Mouse (Mus musculus): ENCODE measurements around the gene Ric3. TPM values are rescaled to one million over a fixed set of nuclear protein-coding genes. Genes with fewer than 3 reads are reported as not detected.

Gene Ric3
- polyA plus RNA-seq, 1 experiment from 2014 or later = 2.2 TPM

DNA sequence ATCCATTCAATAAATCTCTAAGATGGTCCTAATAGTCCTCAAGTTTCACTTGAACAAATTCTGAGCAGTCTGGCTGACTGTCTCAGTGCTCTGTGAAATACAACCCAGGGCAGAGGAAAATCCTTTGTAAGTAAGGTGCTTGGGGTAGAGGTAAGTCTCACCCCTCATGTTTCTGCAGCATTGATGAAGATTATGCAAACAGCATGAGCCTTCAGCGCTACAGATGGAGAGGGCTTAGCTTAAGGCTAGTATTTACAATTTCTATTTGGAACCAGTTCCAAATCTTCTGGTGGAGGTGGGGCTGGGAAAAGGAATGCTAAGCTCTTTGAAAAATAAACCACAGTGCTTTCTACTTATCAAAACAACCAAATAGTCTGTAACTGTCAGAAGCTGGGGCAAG, 44.1 kb downstream of the Ric3 start:
- no peak overlapping the region for H3K27ac ChIP-seq
- no peaks in the 10 kb centered on the region for H3K36me3 ChIP-seq
- no peak overlapping the region for H3K4me3 ChIP-seq (replicated peaks)
- no peak overlapping the region for H3K9ac ChIP-seq
- H3K4me2 ChIP-seq = no peak overlapping the region
- ATAC-seq (ENCODE audit: insufficient read depth, low FRiP score, low read depth) = no peak
- H3K27me3 ChIP-seq (replicated peaks) = no peaks in the 10 kb centered on the region
- H3K4me1 ChIP-seq = no peaks in the 10 kb centered on the region
- H3K9me3 ChIP-seq = no peaks in the 10 kb centered on the region
- 32% methylated on average over 1 of the region's 1 CpGs for WGBS

DNA sequence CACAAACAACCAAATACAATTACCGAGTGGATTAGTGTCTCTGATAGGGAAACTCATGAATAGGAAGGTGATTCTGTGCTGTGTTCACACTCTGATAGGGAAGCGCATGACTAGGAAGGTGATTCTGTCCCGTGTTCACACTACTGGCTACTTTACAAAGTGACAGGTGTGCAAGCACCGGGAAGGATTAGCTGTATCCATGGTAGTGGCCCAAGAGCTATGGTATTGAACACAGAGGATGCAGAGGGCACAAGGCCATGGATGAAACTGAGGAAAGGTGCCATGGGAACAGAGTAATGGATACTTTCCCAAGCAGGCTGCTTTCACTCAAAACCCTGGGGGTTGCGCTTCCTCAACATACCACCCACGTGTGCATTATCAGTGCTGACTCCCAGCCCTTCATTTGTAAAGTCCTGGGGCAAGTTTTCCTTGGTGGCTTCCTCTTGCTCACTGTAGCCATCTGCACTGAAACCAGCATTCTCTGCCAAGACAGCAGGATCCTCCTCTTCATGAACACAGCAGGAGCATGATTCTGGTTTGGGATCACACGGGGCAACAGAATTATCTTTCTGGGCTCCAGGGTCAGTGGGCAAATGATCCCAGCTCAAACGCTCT, 44.9 kb downstream of the Ric3 start:
- Histone ChIP-seq H3K27me3 (replicated peaks) (no peaks in the 10 kb centered on the region), H3K27ac (no peak overlapping the region), H3K4me3 (replicated peaks) (no peak overlapping the region), H3K9me3 (no peaks in the 10 kb centered on the region), H3K4me1 (no peaks in the 10 kb centered on the region), H3K36me3 (no peaks in the 10 kb centered on the region), H3K9ac (no peak overlapping the region), H3K4me2 (no peak overlapping the region)
- 75% methylated on average over 8 of the region's 8 CpGs for WGBS
- ATAC-seq (ENCODE audit: insufficient read depth, low FRiP score, low read depth) = no peak

DNA sequence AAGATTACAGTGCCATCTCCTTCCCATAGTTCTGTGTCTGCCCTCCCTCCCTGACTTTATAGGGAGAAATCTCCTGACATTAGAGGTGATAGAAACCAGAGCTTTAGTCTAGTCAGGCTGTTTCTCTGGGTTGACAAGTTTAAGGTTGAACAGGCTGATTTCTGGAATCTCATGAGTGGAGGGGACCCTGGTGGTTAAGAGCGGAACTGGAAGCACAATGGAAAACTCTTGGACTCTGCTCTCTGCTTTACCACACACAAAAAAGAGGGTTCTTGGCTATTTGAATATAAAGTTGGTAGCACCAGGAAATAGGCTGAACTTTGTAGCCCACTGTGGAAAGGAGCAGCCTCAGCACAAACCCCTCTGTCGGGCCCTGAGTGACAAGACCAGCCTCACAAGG, 51.1 kb downstream of the Ric3 start:
- no peaks in the 10 kb centered on the region for H3K9me3 ChIP-seq
- no peak overlapping the region for H3K4me3 ChIP-seq (replicated peaks)
- WGBS = 71% methylated on average over 2 of the region's 2 CpGs
- no peak overlapping the region for H3K27ac ChIP-seq
- no peak overlapping the region for H3K4me2 ChIP-seq
- no peaks in the 10 kb centered on the region for H3K4me1 ChIP-seq
- no peak overlapping the region for H3K9ac ChIP-seq
- no peak for ATAC-seq (ENCODE audit: insufficient read depth, low FRiP score, low read depth)
- no peaks in the 10 kb centered on the region for H3K36me3 ChIP-seq
- no peaks in the 10 kb centered on the region for H3K27me3 ChIP-seq (replicated peaks)

DNA sequence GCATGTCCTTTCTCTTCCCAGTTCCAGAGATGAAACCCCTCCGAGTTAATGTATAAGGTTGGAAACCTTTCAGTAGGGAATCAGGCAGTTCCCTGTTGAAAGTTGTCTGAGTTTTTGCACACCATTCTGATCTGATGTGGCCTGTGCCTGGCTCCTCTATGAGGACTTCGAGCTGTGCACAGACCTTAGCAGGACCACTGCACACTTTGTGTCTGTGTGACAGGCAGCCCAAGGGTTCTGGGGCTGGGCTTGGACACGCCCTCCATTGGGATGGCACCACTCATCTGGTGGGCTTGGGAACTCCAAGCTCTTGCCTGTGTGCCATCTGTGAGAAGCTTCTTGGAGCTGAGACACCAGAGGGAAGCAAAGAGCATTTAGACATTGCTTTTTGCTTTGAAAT, 51.8 kb downstream of the Ric3 start:
- no peaks in the 10 kb centered on the region for H3K4me1 ChIP-seq
- no peak for ATAC-seq (ENCODE audit: insufficient read depth, low FRiP score, low read depth)
- H3K9me3 ChIP-seq = no peaks in the 10 kb centered on the region
- no peaks in the 10 kb centered on the region for H3K27me3 ChIP-seq (replicated peaks)
- H3K36me3 ChIP-seq = no peaks in the 10 kb centered on the region
- H3K4me2 ChIP-seq = no peak overlapping the region
- no peak overlapping the region for H3K4me3 ChIP-seq (replicated peaks)
- 79% methylated on average over 3 of the region's 3 CpGs for WGBS
- no peak overlapping the region for H3K9ac ChIP-seq
- no peak overlapping the region for H3K27ac ChIP-seq

DNA sequence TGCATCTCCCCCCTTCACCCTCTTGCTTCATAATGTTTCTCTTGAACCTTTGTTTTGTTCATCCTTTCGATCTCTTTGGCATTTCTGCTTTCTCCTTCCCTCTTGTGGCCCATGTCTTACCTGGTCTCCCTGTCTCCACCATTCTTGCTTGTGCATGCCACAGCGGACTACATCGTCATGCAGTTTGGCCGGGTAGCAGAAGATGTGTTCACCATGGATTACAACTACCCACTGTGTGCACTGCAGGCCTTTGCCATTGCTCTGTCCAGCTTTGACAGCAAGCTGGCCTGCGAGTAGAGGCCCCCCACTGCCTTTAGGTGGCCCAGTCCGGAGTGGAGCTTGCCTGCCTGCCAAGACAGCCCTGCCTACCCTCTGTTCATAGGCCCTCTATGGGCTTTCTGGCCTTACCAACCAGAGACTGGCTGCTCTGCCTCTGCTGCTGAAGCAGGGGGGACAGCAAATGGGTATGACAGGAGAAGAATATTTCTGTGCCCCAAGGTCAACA, 53.1 kb downstream of the Ric3 start:
- Histone ChIP-seq H3K9me3 (no peaks in the 10 kb centered on the region), H3K27ac (no peak overlapping the region), H3K4me3 (replicated peaks) (no peak overlapping the region), H3K4me1 (no peaks in the 10 kb centered on the region), H3K4me2 (no peak overlapping the region), H3K9ac (no peak overlapping the region), H3K36me3 (no peaks in the 10 kb centered on the region), H3K27me3 (replicated peaks) (no peaks in the 10 kb centered on the region)
- WGBS = 80% methylated on average over 6 of the region's 6 CpGs
- no peak for ATAC-seq (ENCODE audit: insufficient read depth, low FRiP score, low read depth)

DNA sequence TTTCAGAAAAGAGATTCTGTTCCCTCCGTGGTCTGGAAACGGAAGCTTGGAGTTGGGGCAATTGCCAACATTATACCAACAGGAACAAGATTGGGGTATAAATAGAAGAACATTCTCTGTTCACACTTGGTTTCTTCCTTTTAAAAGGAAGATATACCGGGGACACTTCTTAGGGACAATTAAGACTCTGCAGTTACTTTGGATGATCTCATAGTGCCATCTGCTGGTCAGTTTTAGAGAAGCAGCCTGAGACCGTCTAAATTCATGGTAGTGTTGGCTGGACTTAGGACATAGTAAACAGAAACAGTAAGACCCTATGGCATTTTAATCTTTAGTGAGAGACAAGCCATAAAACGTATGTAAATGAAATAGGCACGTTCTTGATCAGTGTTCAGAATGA, 54.9 kb downstream of the Ric3 start:
- no peaks in the 10 kb centered on the region for H3K9me3 ChIP-seq
- H3K4me3 ChIP-seq (replicated peaks) = no peak overlapping the region
- no peak overlapping the region for H3K27ac ChIP-seq
- no peaks in the 10 kb centered on the region for H3K36me3 ChIP-seq
- 30% methylated on average over 6 of the region's 6 CpGs for WGBS
- no peak overlapping the region for H3K9ac ChIP-seq
- H3K4me2 ChIP-seq = no peak overlapping the region
- no peaks in the 10 kb centered on the region for H3K27me3 ChIP-seq (replicated peaks)
- no peaks in the 10 kb centered on the region for H3K4me1 ChIP-seq
- no peak for ATAC-seq (ENCODE audit: insufficient read depth, low FRiP score, low read depth)

DNA sequence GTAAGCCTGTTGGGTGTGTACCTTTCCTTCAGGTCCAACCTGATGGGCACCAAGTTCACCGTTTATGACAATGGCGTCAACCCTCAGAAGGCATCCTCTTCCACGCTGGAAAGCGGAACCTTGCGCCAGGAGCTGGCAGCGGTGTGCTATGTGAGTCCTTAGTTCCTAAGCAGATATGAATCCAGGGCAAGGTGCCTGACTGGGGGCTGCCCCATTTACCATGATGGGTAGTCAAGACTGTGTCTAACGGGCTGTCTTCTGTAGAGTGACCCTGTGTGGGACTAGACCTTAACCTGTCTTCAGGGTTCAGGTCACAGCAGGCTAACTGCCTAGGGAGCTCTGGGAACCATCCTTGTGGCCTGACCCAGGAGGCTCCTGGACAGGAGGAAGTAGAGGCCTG, 55.4 kb downstream of the Ric3 start:
- H3K36me3 ChIP-seq = no peaks in the 10 kb centered on the region
- H3K4me3 ChIP-seq (replicated peaks) = no peak overlapping the region
- no peaks in the 10 kb centered on the region for H3K9me3 ChIP-seq
- H3K4me2 ChIP-seq = no peak overlapping the region
- 93% methylated on average over 7 of the region's 7 CpGs for WGBS
- no peaks in the 10 kb centered on the region for H3K27me3 ChIP-seq (replicated peaks)
- H3K27ac ChIP-seq = no peak overlapping the region
- H3K9ac ChIP-seq = no peak overlapping the region
- no peak for ATAC-seq (ENCODE audit: insufficient read depth, low FRiP score, low read depth)
- no peaks in the 10 kb centered on the region for H3K4me1 ChIP-seq

DNA sequence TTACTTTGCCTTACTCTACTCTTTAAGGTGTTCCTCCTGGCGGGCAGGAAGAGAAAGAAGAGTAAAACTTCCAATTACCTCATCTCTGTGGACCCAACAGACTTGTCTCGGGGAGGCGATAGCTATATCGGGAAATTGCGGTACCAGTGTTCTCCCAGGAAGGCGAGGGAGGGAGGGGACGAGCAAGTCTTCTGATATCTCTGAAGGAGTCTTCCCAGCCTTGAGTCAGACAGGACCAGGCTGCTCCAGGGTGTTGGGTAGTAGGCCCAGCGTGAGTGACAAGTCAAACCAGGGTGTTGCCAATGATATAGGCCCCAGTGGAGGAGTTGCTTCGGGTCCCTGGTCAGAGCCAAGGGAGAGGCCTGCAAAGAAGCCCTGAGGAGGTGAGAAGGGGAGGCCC, 56.2 kb downstream of the Ric3 start:
- Histone ChIP-seq H3K27me3 (replicated peaks) (no peaks in the 10 kb centered on the region), H3K9me3 (no peaks in the 10 kb centered on the region), H3K4me1 (no peaks in the 10 kb centered on the region), H3K27ac (no peak overlapping the region), H3K4me3 (replicated peaks) (no peak overlapping the region), H3K4me2 (no peak overlapping the region), H3K36me3 (no peaks in the 10 kb centered on the region), H3K9ac (no peak overlapping the region)
- WGBS = 89% methylated on average over 9 of the region's 9 CpGs
- ATAC-seq (ENCODE audit: insufficient read depth, low FRiP score, low read depth) = no peak

DNA sequence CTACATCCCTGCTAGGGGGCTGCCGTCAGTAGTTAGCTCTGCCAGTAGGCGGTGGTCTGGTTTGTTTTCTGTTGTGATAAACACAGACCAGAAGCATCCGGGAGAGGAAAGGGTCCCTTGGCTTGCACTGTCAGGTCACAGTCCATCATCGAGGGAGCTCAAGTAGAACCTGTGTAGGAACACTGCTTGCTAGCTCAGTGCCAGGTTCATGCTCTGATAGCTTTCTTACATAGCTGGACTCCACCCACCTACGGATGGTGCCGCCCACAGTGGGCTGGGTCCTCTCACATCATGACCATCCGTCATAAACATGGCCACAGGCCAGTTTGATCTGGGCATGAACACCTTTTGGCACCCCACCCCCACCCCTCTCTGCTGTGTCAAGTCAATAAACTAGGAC, 57.4 kb downstream of the Ric3 start:
- no peaks in the 10 kb centered on the region for H3K9me3 ChIP-seq
- no peaks in the 10 kb centered on the region for H3K36me3 ChIP-seq
- no peaks in the 10 kb centered on the region for H3K4me1 ChIP-seq
- no peak overlapping the region for H3K9ac ChIP-seq
- ATAC-seq (ENCODE audit: insufficient read depth, low FRiP score, low read depth) = no peak
- WGBS = 71% methylated on average over 7 of the region's 7 CpGs
- no peak overlapping the region for H3K27ac ChIP-seq
- no peak overlapping the region for H3K4me2 ChIP-seq
- H3K4me3 ChIP-seq (replicated peaks) = no peak overlapping the region
- H3K27me3 ChIP-seq (replicated peaks) = no peaks in the 10 kb centered on the region

DNA sequence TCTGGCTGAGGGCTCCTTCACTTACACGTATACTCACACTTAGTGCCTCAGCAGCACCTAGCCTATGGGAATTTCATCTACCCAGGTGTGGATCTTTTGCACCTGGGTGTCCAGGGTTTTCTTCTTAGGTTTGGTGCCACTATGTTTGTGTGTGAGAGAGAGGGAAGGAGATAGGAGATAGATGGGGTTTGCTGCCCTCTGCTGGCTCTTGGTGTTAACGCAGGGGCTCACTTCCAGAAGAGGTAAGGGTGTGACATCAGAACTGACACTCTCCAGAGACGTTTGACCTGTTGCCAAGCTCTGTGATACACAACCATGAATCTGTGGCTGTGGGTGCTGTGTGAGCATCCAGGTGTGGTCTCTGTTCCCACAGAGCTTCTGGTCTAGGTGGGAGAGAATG, 61.7 kb downstream of the Ric3 start:
- no peak overlapping the region for H3K27ac ChIP-seq
- H3K36me3 ChIP-seq = no peaks in the 10 kb centered on the region
- no peak overlapping the region for H3K9ac ChIP-seq
- no peaks in the 10 kb centered on the region for H3K4me1 ChIP-seq
- no peak overlapping the region for H3K4me2 ChIP-seq
- no peaks in the 10 kb centered on the region for H3K9me3 ChIP-seq
- 15% methylated on average over 3 of the region's 3 CpGs for WGBS
- no peaks in the 10 kb centered on the region for H3K27me3 ChIP-seq (replicated peaks)
- no peak overlapping the region for H3K4me3 ChIP-seq (replicated peaks)
- ATAC-seq (ENCODE audit: insufficient read depth, low FRiP score, low read depth) = no peak

DNA sequence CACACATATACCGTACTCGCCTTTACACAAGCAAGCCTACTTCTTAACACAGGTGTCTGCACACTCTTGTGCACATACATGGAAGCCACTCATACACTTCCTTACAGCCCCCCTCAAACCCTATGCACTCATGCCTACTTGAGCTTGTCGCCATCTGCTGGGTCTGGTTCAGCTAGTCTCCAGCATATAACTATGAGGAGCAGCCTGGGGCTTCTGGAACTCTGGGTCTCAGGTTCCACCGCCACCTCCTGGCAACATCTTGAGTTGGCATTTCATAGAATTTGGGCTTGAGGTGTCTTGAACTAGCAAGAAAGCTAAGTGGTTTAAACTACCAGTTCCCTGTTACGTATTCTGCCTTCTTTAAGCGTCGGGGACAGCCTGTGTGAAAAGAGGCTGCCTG, 63.9 kb downstream of the Ric3 start:
- H3K4me3 ChIP-seq (replicated peaks) = no peak overlapping the region
- no peak overlapping the region for H3K27ac ChIP-seq
- WGBS = 84% methylated on average over 7 of the region's 7 CpGs
- no peaks in the 10 kb centered on the region for H3K36me3 ChIP-seq
- no peak overlapping the region for H3K4me2 ChIP-seq
- H3K27me3 ChIP-seq (replicated peaks) = no peaks in the 10 kb centered on the region
- H3K9ac ChIP-seq = no peak overlapping the region
- no peak for ATAC-seq (ENCODE audit: insufficient read depth, low FRiP score, low read depth)
- no peaks in the 10 kb centered on the region for H3K9me3 ChIP-seq
- H3K4me1 ChIP-seq = no peaks in the 10 kb centered on the region

DNA sequence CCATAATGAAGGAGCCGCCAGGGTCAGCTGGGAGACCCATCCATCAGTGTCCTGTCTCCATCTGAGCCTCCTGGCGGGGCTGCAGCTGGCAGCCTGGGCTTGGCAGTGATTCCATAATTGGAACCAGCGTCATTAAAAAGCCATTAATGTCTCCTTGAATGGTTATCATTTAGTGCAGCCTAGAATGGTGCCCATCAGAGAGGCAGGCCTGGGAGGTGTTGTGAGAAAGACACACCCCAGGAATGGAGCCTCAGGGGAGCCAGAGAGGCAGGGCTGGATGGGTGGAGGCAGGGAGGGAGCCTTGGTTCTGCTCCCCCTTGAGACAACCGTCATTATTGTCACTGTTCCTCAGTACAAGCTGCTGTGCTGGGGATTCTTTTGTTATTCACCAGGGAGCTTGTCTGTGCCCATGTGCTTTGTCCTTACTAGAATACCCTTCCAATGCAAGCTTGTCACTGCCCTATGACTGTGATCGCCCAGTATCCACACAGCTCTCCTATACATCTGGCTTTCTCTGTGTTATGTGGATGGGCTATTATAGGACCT, 66.7 kb downstream of the Ric3 start:
- peaks cover 14% of the 10 kb centered on the region for H3K27me3 ChIP-seq (replicated peaks)
- WGBS = 39% methylated on average over 5 of the region's 5 CpGs
- H3K4me1 ChIP-seq = no peaks in the 10 kb centered on the region
- no peak for ATAC-seq (ENCODE audit: insufficient read depth, low FRiP score, low read depth)
- no peaks in the 10 kb centered on the region for H3K9me3 ChIP-seq
- H3K36me3 ChIP-seq = no peaks in the 10 kb centered on the region
- H3K4me3 ChIP-seq (replicated peaks) = no peak overlapping the region
- H3K9ac ChIP-seq = no peak overlapping the region
- H3K4me2 ChIP-seq = no peak overlapping the region
- H3K27ac ChIP-seq = no peak overlapping the region

DNA sequence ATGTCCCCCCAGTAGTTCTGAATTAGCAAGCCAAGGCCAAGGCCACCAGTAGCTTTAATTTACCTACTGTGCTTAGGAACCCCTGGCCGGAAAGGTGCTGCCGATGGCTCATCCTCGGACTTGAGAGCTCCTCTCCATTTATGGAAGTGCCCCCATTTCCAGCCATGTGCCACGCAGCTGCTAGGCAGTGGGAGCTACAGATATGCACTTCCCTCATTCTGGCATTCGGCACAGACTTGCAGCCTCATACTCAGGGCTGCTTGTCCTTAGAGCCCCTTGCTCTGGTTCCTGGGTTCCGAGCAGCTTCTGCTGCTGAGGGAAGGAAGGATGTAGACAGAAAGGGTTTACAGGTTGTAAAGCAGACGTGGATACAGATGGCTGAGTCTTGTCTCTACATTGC, 68.3 kb downstream of the Ric3 start:
- WGBS = 82% methylated on average over 7 of the region's 7 CpGs
- Histone ChIP-seq H3K9me3 (no peaks in the 10 kb centered on the region), H3K4me1 (0 out of 2 replicates have a peak, but pooled peaks cover 6% of the 10 kb centered on the region), H3K4me2 (no peak overlapping the region), H3K27ac (no peak overlapping the region), H3K9ac (no peak overlapping the region), H3K4me3 (replicated peaks) (no peak overlapping the region), H3K36me3 (no peaks in the 10 kb centered on the region), H3K27me3 (replicated peaks) (peaks cover 28% of the 10 kb centered on the region)
- ATAC-seq (ENCODE audit: insufficient read depth, low FRiP score, low read depth) = no peak

Measured in stomach, embryonic 15.5 days (tissue).